Mouse (Mus musculus): ENCODE measurements around the gene Gm13288.
A peak's percentile ranks its signal among the peaks of the same experiment; 100 is the strongest.
"Not testable (repeated sequence)": the region's sequence is repeated elsewhere in the genome, so short reads cannot be mapped to it uniquely, and the experiment has no call there.

Gm13288 gene

GRCm38 (mm10) chr4:88805231-88805630 is at the start of gene Gm13288:
TSS of gene Gm13288 (plus strand) at chr4:88805531.
- DNase-seq: not testable (repeated sequence)

- DNase-seq: not testable (repeated sequence)
These were observed 48.5 kb upstream of the Gm13288 start for GRCm38 (mm10) chr4:88756581-88757513.

GRCm38 (mm10) chr4:88757628-88758031 is 47.7 kb upstream of the Gm13288 start:
- peak; percentile 90 for DNase-seq

GRCm38 (mm10) chr4:88758751-88759150 is 46.6 kb upstream of the Gm13288 start:
- not testable (repeated sequence) for DNase-seq

- DNase-seq: peak; percentile 47
These were observed 45.6 kb upstream of the Gm13288 start, which contains the start of gene Gm13283 for GRCm38 (mm10) chr4:88759610-88760268. TSS of gene Gm13283 (plus strand) at chr4:88760119.

- peak; percentile 35 for DNase-seq
These were observed 44.9 kb upstream of the Gm13288 start for GRCm38 (mm10) chr4:88760431-88760830.

GRCm38 (mm10) chr4:88761776-88762175 is 43.6 kb upstream of the Gm13288 start:
- DNase-seq: peak; percentile 90

- peak; percentile 25 for DNase-seq
These were observed 43.0 kb upstream of the Gm13288 start for GRCm38 (mm10) chr4:88762341-88762740.

- not testable (repeated sequence) for DNase-seq
These were observed 41.8 kb upstream of the Gm13288 start for GRCm38 (mm10) chr4:88763384-88764018.

- DNase-seq: not testable (repeated sequence)
These were observed 31.8 kb upstream of the Gm13288 start, which contains the start of gene Gm13290 for GRCm38 (mm10) chr4:88773534-88773933. TSS of gene Gm13290 (plus strand) at chr4:88773834.

GRCm38 (mm10) chr4:88776622-88777021 is 28.7 kb upstream of the Gm13288 start, which contains the start of gene Gm13289:
TSS of gene Gm13289 (plus strand) at chr4:88776922.
- DNase-seq: not testable (repeated sequence)

GRCm38 (mm10) chr4:88779550-88779949 is 25.8 kb upstream of the Gm13288 start, which contains the start of gene Gm13272:
TSS of gene Gm13272 (plus strand) at chr4:88779850.
- DNase-seq: not testable (repeated sequence)

GRCm38 (mm10) chr4:88780320-88780719 is 25.0 kb upstream of the Gm13288 start:
- not testable (repeated sequence) for DNase-seq

GRCm38 (mm10) chr4:88781831-88782230 is 23.5 kb upstream of the Gm13288 start, which contains the start of gene Ifnz:
TSS of gene Ifnz (plus strand) at chr4:88782131.
- not testable (repeated sequence) for DNase-seq

- DNase-seq: not testable (repeated sequence)
These were observed 23.0 kb upstream of the Gm13288 start for GRCm38 (mm10) chr4:88782335-88782734.

- not testable (repeated sequence) for DNase-seq
These were observed 19.9 kb upstream of the Gm13288 start, which contains the start of gene Gm13276 for GRCm38 (mm10) chr4:88785409-88785808. TSS of gene Gm13276 (plus strand) at chr4:88785709.

- DNase-seq: peak; percentile 75
These were observed 16.9 kb upstream of the Gm13288 start, which contains the start of gene Gm13277 for GRCm38 (mm10) chr4:88788402-88788801. TSS of gene Gm13277 (plus strand) at chr4:88788632.

- not testable (repeated sequence) for DNase-seq
These were observed 14.1 kb upstream of the Gm13288 start, which contains the start of gene Gm13278 for GRCm38 (mm10) chr4:88791250-88791649. TSS of gene Gm13278 (plus strand) at chr4:88791550.

GRCm38 (mm10) chr4:88793936-88794675 is 11.2 kb upstream of the Gm13288 start, which contains the start of gene Gm13275:
TSS of gene Gm13275 (plus strand) at chr4:88794487.
- DNase-seq: peak; percentile 68

GRCm38 (mm10) chr4:88797097-88797496 is 8.2 kb upstream of the Gm13288 start, which contains the start of gene Gm13279:
TSS of gene Gm13279 (plus strand) at chr4:88797397.
- not testable (repeated sequence) for DNase-seq

GRCm38 (mm10) chr4:88799365-88799764 is 6.0 kb upstream of the Gm13288 start, which contains the start of gene Gm13285:
TSS of gene Gm13285 (plus strand) at chr4:88799665.
- DNase-seq: not testable (repeated sequence)
